Mouse (Mus musculus) liver, postnatal 0 days (tissue): ENCODE measurements around the gene Nlrp9c. TPM values are rescaled to one million over a fixed set of nuclear protein-coding genes. Genes with fewer than 3 reads are reported as not detected.
"Not testable (repeated sequence)": the region's sequence is repeated elsewhere in the genome, so short reads cannot be mapped to it uniquely, and the experiment has no call there.

Experiments used
- ATAC-seq: fragments of 200-750 bp; cut with Nextera tagmentation; 2 replicates; pipeline ENCODE4 v1.8.0; 2017; ENCODE audit warnings: mild to moderate bottlenecking, moderate library complexity
- DNase-seq: peaks from one replicate; pipeline ENCODE4 v3.0.0-alpha.2; 2016
- H3K27ac ChIP-seq: fragments of 300-500 bp; sonication (generic); 2 replicates; pipeline ENCODE4 v1.5.1; 2014; ENCODE audit warnings: antibody characterized with exemption, moderate library complexity, mild to moderate bottlenecking, low read depth
- H3K27me3 ChIP-seq: fragments of 300-500 bp; sonication (generic); 2 replicates; pipeline ENCODE4 v1.6.1; 2014; ENCODE audit warnings: low read length, control low read depth, mixed read lengths; ENCODE audit not compliant: insufficient read depth
- H3K36me3 ChIP-seq: fragments of 300-500 bp; sonication (generic); replicated peaks from 2 replicates; pipeline ENCODE4 v1.6.1; 2014; ENCODE audit warnings: mild to moderate bottlenecking, control low read depth, low read length, moderate library complexity, mixed read lengths; ENCODE audit not compliant: insufficient read depth
- H3K4me1 ChIP-seq: fragments of 300-500 bp; sonication (generic); 2 replicates; pipeline ENCODE4 v1.6.1; 2014; ENCODE audit warnings: antibody characterized with exemption, mild to moderate bottlenecking, control low read depth; ENCODE audit not compliant: insufficient read depth
- H3K4me2 ChIP-seq: fragments of 300-500 bp; sonication (generic); 2 replicates; pipeline ENCODE4 v1.6.1; 2014; ENCODE audit warnings: low read depth, mild to moderate bottlenecking, low read length, moderate library complexity, mixed read lengths
- H3K4me3 ChIP-seq: fragments of 300-500 bp; sonication (generic); 2 replicates; pipeline ENCODE4 v1.5.1; 2014; ENCODE audit warnings: low read depth, low read length
- H3K9ac ChIP-seq: fragments of 300-500 bp; sonication (generic); replicated peaks from 2 replicates; pipeline ENCODE4 v1.6.1; 2014; ENCODE audit warnings: mild to moderate bottlenecking, moderate library complexity
- H3K9me3 ChIP-seq: fragments of 300-500 bp; sonication (generic); 2 replicates; pipeline ENCODE4 v1.6.1; 2016; ENCODE audit warnings: mild to moderate bottlenecking, control low read depth, low read length, mixed read lengths
- CTCF ChIP-seq: sonication (generic); IDR thresholded peaks from 2 replicates; pipeline ENCODE4 v1.5.1; 2016; ENCODE audit warnings: antibody characterized with exemption, low read depth
- EP300 ChIP-seq: IDR thresholded peaks from 2 replicates; pipeline ENCODE4 v1.6.1; 2016; ENCODE audit warnings: antibody characterized with exemption, low read depth, mild to moderate bottlenecking
- WGBS: fragments of 180-500 bp; shearing (Covaris S2); extraction: QIAGEN DNeasy Blood & Tissue Kit; methylation state at CpG from one replicate; pipeline ENCODE4 v1.1.7; 2014; ENCODE audit not compliant: insufficient replicate concordance; 5-methylcytosine and 5-hydroxymethylcytosine counted together
- polyA plus RNA-seq: library from polyadenylated mRNA; unstranded; fragments of >200 nt; fragmentation: Nextera tagmentation; extraction: Ambion mirVana; gene quantifications from 2 replicates; pipeline ENCODE4 v1.2.1, GENCODE M21; 2015

The Nlrp9c gene
- not detected in 2 replicates for polyA plus RNA-seq

GRCm38 (mm10) chr7:26403600-26403999 lies at the start of gene Nlrp9c:
Gene Nlrp9c (minus strand): TSS chr7:26403700.
- ATAC-seq, H3K4me3 ChIP-seq, H3K4me1 ChIP-seq, H3K9me3 ChIP-seq, DNase-seq, H3K4me2 ChIP-seq, H3K36me3 ChIP-seq, H3K27ac ChIP-seq, H3K9ac ChIP-seq, H3K27me3 ChIP-seq: not testable (repeated sequence)
- WGBS, result 46% methylated on average over 2 of the region's 2 CpGs

- TF ChIP-seq EP300, result no peak
- TF ChIP-seq CTCF, result no peak
- ATAC-seq, result no peak
- no peak within 1 kb of the TSS for H3K27ac ChIP-seq
- H3K9me3 ChIP-seq, result no peaks in the 10 kb centered on the region
- no peak within 1 kb of the TSS for H3K4me2 ChIP-seq
- H3K4me1 ChIP-seq, result no peaks in the 10 kb centered on the region
- DNase-seq, result no peak
- no peak within 1 kb of the TSS for H3K4me3 ChIP-seq
- no peaks in the 10 kb centered on the region for H3K36me3 ChIP-seq
- H3K27me3 ChIP-seq, result no peaks in the 10 kb centered on the region
- H3K9ac ChIP-seq, result no peak within 1 kb of the TSS
- 75% methylated on average over 5 of the region's 5 CpGs for WGBS
These were observed 31.3 kb upstream of the Nlrp9c start, which contains the start of gene Nlrp4a for GRCm38 (mm10) chr7:26434813-26435212. Gene Nlrp4a (plus strand): TSS chr7:26435113.

- H3K4me2 ChIP-seq, H3K27ac ChIP-seq, H3K9ac ChIP-seq, H3K36me3 ChIP-seq, H3K4me3 ChIP-seq, H3K4me1 ChIP-seq, H3K27me3 ChIP-seq, ATAC-seq, H3K9me3 ChIP-seq, DNase-seq: not testable (repeated sequence)
- 81% methylated on average over 6 of the region's 6 CpGs for WGBS
These were observed 11.7 kb downstream of the Nlrp9c start for GRCm38 (mm10) chr7:26391811-26392210.

- not testable (repeated sequence) for ATAC-seq, H3K4me1 ChIP-seq, H3K9me3 ChIP-seq, H3K36me3 ChIP-seq, H3K27ac ChIP-seq, H3K4me2 ChIP-seq, DNase-seq, H3K27me3 ChIP-seq, H3K9ac ChIP-seq, H3K4me3 ChIP-seq
- 61% methylated on average over 2 of the region's 2 CpGs for WGBS
These were observed 12.4 kb downstream of the Nlrp9c start for GRCm38 (mm10) chr7:26391137-26391536.

- ATAC-seq, H3K9ac ChIP-seq, H3K4me3 ChIP-seq, H3K9me3 ChIP-seq, H3K4me1 ChIP-seq, H3K36me3 ChIP-seq, H3K27ac ChIP-seq, H3K27me3 ChIP-seq, H3K4me2 ChIP-seq, DNase-seq: not testable (repeated sequence)
- WGBS, result 72% methylated on average over 5 of the region's 5 CpGs
These were observed 16.8 kb downstream of the Nlrp9c start for GRCm38 (mm10) chr7:26386691-26387090.

- Histone ChIP-seq H3K9ac (no peak overlapping the region), H3K9me3 (no peaks in the 10 kb centered on the region), H3K27me3 (no peaks in the 10 kb centered on the region), H3K27ac (no peak overlapping the region), H3K4me2 (no peak overlapping the region), H3K36me3 (no peaks in the 10 kb centered on the region), H3K4me3 (no peak overlapping the region), H3K4me1 (no peaks in the 10 kb centered on the region)
- ATAC-seq (no peak), DNase-seq (no peak)
- no peak for TF ChIP-seq EP300
- no peak for TF ChIP-seq CTCF
- 83% methylated on average over 1 of the region's 1 CpGs for WGBS
These were observed 22.7 kb downstream of the Nlrp9c start for GRCm38 (mm10) chr7:26380807-26381206.

GRCm38 (mm10) chr7:26373221-26373620 lies 30.3 kb downstream of the Nlrp9c start:
- H3K36me3 ChIP-seq, H3K9me3 ChIP-seq, DNase-seq, ATAC-seq, H3K27me3 ChIP-seq, H3K4me3 ChIP-seq, H3K27ac ChIP-seq, H3K4me2 ChIP-seq, H3K9ac ChIP-seq, H3K4me1 ChIP-seq: not testable (repeated sequence)
- 72% methylated on average over 5 of the region's 5 CpGs for whole genome bisulfite sequencing

- not testable (repeated sequence) for H3K27ac ChIP-seq, H3K4me1 ChIP-seq, H3K9ac ChIP-seq, H3K36me3 ChIP-seq, H3K4me3 ChIP-seq, ATAC-seq, H3K4me2 ChIP-seq, H3K9me3 ChIP-seq, DNase-seq, H3K27me3 ChIP-seq
- 74% methylated on average over 5 of the region's 6 CpGs for WGBS
These were observed 46.8 kb downstream of the Nlrp9c start for GRCm38 (mm10) chr7:26356719-26357118.

GRCm38 (mm10) chr7:26352258-26352657 lies 51.2 kb downstream of the Nlrp9c start:
- not testable (repeated sequence) for H3K27ac ChIP-seq, H3K9me3 ChIP-seq, H3K4me2 ChIP-seq, H3K4me3 ChIP-seq, H3K36me3 ChIP-seq, H3K27me3 ChIP-seq, H3K9ac ChIP-seq, H3K4me1 ChIP-seq, DNase-seq
- ATAC-seq, result peak; percentile 83
- WGBS, result 66% methylated on average over 2 of the region's 3 CpGs
